Mouse (Mus musculus) kidney, embryonic 15.5 days (tissue): ENCODE results near the gene Rpl12. TPM values are rescaled to one million over a fixed set of nuclear protein-coding genes. Genes with fewer than 3 reads are reported as not detected.
A peak's percentile ranks its signal among the peaks of the same experiment; 100 is the strongest.
"Not testable (repeated sequence)": the region's sequence is repeated elsewhere in the genome, so short reads cannot be mapped to it uniquely, and the experiment has no call there.

Source experiments
- ATAC-seq: fragments of 200-750 bp; cut with Nextera tagmentation; replicated peaks from 2 replicates; pipeline ENCODE4 v1.8.0; 2017; ENCODE audit warnings: moderate TSS enrichment; ENCODE audit not compliant: low FRiP score
- H3K27ac ChIP-seq: fragments of 300-500 bp; sonication (generic); 2 replicates; pipeline ENCODE4 v1.5.1; 2015; ENCODE audit warnings: mild to moderate bottlenecking, inconsistent platforms
- H3K27me3 ChIP-seq: fragments of 300-500 bp; sonication (generic); 2 replicates; pipeline ENCODE4 v1.6.1; 2015; ENCODE audit warnings: inconsistent platforms
- H3K36me3 ChIP-seq: fragments of 300-500 bp; sonication (generic); 2 replicates; pipeline ENCODE4 v1.6.1; 2015; ENCODE audit warnings: inconsistent platforms
- H3K4me1 ChIP-seq: fragments of 300-500 bp; sonication (generic); 2 replicates; pipeline ENCODE4 v1.6.1; 2015; ENCODE audit warnings: inconsistent platforms
- H3K4me2 ChIP-seq: fragments of 300-500 bp; sonication (generic); 2 replicates; pipeline ENCODE4 v1.6.1; 2015; ENCODE audit warnings: moderate library complexity, mild to moderate bottlenecking, inconsistent platforms
- H3K4me3 ChIP-seq: fragments of 300-500 bp; sonication (generic); replicated peaks from 2 replicates; pipeline ENCODE4 v1.5.1; 2015; ENCODE audit warnings: mild to moderate bottlenecking, inconsistent platforms
- H3K9ac ChIP-seq: fragments of 300-500 bp; sonication (generic); 2 replicates; pipeline ENCODE4 v1.6.1; 2015; ENCODE audit warnings: mild to moderate bottlenecking, inconsistent platforms
- H3K9me3 ChIP-seq: fragments of 300-500 bp; sonication (generic); replicated peaks from 2 replicates; pipeline ENCODE4 v1.6.1; 2016; ENCODE audit warnings: inconsistent platforms
- WGBS: fragments of 180-500 bp; shearing (Covaris S2); methylation state at CpG from one replicate; pipeline ENCODE4 v1.1.7; 2015; ENCODE audit warnings: mixed read lengths; 5-methylcytosine and 5-hydroxymethylcytosine counted together
- polyA plus RNA-seq: library from polyadenylated mRNA; unstranded; fragments of >200 nt; fragmentation: Nextera tagmentation; extraction: Ambion mirVana; gene quantifications from 2 replicates; pipeline ENCODE4 v1.2.1, GENCODE M21; 2015

Gene Rpl12
- polyA plus RNA-seq, 1 experiment from 2014 or later = 204 TPM

GRCm38 (mm10) chr2:32989376-32989775, 28.0 kb downstream of the Rpl12 start:
- Histone ChIP-seq H3K27ac (no peak overlapping the region), H3K4me3 (no peak overlapping the region), H3K4me1 (peaks cover 15% of the 10 kb centered on the region), H3K27me3 (no peaks in the 10 kb centered on the region), H3K36me3 (no peaks in the 10 kb centered on the region), H3K9me3 (no peaks in the 10 kb centered on the region), H3K9ac (no peak overlapping the region), H3K4me2 (no peak overlapping the region)
- ATAC-seq = no peak
- WGBS = 68% methylated on average over 3 of the region's 3 CpGs

- no peak overlapping the region for H3K4me2 ChIP-seq
- 59% methylated on average over 13 of the region's 13 CpGs for WGBS
- no peaks in the 10 kb centered on the region for H3K27me3 ChIP-seq
- no peaks in the 10 kb centered on the region for H3K9me3 ChIP-seq
- H3K4me1 ChIP-seq = peaks cover 22% of the 10 kb centered on the region
- no peak overlapping the region for H3K4me3 ChIP-seq
- H3K9ac ChIP-seq = no peak overlapping the region
- H3K36me3 ChIP-seq = no peaks in the 10 kb centered on the region
- ATAC-seq = no peak
- H3K27ac ChIP-seq = no peak overlapping the region
These were observed 28.9 kb downstream of the Rpl12 start for GRCm38 (mm10) chr2:32990167-32990832.

- Histone ChIP-seq H3K4me1 (peaks cover 23% of the 10 kb centered on the region), H3K4me3 (no peak overlapping the region), H3K9ac (no peak overlapping the region), H3K27ac (0 out of 2 replicates have a peak overlapping the region, but pooled peaks have one; percentile 9), H3K9me3 (no peaks in the 10 kb centered on the region), H3K36me3 (no peaks in the 10 kb centered on the region), H3K4me2 (no peak overlapping the region), H3K27me3 (no peaks in the 10 kb centered on the region)
- WGBS = 40% methylated on average over 6 of the region's 6 CpGs
- peak; percentile 69 for ATAC-seq
These were observed 30.8 kb downstream of the Rpl12 start for GRCm38 (mm10) chr2:32992130-32992529.

GRCm38 (mm10) chr2:32997081-32997480, 35.7 kb downstream of the Rpl12 start:
- ATAC-seq = no peak
- 86% methylated on average over 6 of the region's 6 CpGs for WGBS
- H3K36me3 ChIP-seq = no peaks in the 10 kb centered on the region

GRCm38 (mm10) chr2:32997792-32998191, 36.4 kb downstream of the Rpl12 start:
- no peaks in the 10 kb centered on the region for H3K27me3 ChIP-seq
- no peak overlapping the region for H3K4me2 ChIP-seq
- H3K4me3 ChIP-seq = no peak overlapping the region
- WGBS = 87% methylated on average over 4 of the region's 4 CpGs
- H3K36me3 ChIP-seq = no peaks in the 10 kb centered on the region
- H3K9me3 ChIP-seq = no peaks in the 10 kb centered on the region
- H3K27ac ChIP-seq = no peak overlapping the region
- 0 out of 2 replicates have a peak, but pooled peaks cover 8% of the 10 kb centered on the region for H3K4me1 ChIP-seq
- no peak overlapping the region for H3K9ac ChIP-seq
- ATAC-seq = no peak

More at GRCm38 (mm10) chr2:32997081-32997480, 35.7 kb downstream of the Rpl12 start:
- no peak overlapping the region for H3K27ac ChIP-seq
- no peaks in the 10 kb centered on the region for H3K27me3 ChIP-seq
- no peak overlapping the region for H3K4me3 ChIP-seq
- no peak overlapping the region for H3K4me2 ChIP-seq
- H3K4me1 ChIP-seq = peaks cover 14% of the 10 kb centered on the region
- H3K9ac ChIP-seq = no peak overlapping the region
- no peaks in the 10 kb centered on the region for H3K9me3 ChIP-seq

GRCm38 (mm10) chr2:32999752-33000151, 38.4 kb downstream of the Rpl12 start:
- H3K27me3 ChIP-seq = no peaks in the 10 kb centered on the region
- no peaks in the 10 kb centered on the region for H3K36me3 ChIP-seq
- 0 out of 2 replicates have a peak, but pooled peaks cover 7% of the 10 kb centered on the region for H3K4me1 ChIP-seq
- no peak overlapping the region for H3K4me2 ChIP-seq
- H3K9ac ChIP-seq = no peak overlapping the region
- no peak overlapping the region for H3K4me3 ChIP-seq
- 86% methylated on average over 2 of the region's 2 CpGs for WGBS
- no peak for ATAC-seq
- no peaks in the 10 kb centered on the region for H3K9me3 ChIP-seq
- no peak overlapping the region for H3K27ac ChIP-seq

GRCm38 (mm10) chr2:33002144-33002543, 40.8 kb downstream of the Rpl12 start:
- Histone ChIP-seq H3K27me3 (no peaks in the 10 kb centered on the region), H3K36me3 (0 out of 2 replicates have a peak, but pooled peaks cover 5% of the 10 kb centered on the region), H3K4me2 (no peak overlapping the region), H3K27ac (no peak overlapping the region), H3K9ac (no peak overlapping the region), H3K9me3 (no peaks in the 10 kb centered on the region), H3K4me1 (no peaks in the 10 kb centered on the region), H3K4me3 (no peak overlapping the region)
- 90% methylated on average over 7 of the region's 7 CpGs for WGBS
- ATAC-seq = no peak

- H3K27ac ChIP-seq = no peak overlapping the region
- no peaks in the 10 kb centered on the region for H3K4me1 ChIP-seq
- WGBS = 78% methylated on average over 5 of the region's 5 CpGs
- no peak overlapping the region for H3K9ac ChIP-seq
- no peak overlapping the region for H3K4me2 ChIP-seq
- 0 out of 2 replicates have a peak, but pooled peaks cover 5% of the 10 kb centered on the region for H3K36me3 ChIP-seq
- no peak for ATAC-seq
- no peaks in the 10 kb centered on the region for H3K9me3 ChIP-seq
- no peak overlapping the region for H3K4me3 ChIP-seq
- no peaks in the 10 kb centered on the region for H3K27me3 ChIP-seq
These were observed 43.7 kb downstream of the Rpl12 start for GRCm38 (mm10) chr2:33005041-33005440.

- not testable (repeated sequence) for H3K4me1 ChIP-seq, H3K36me3 ChIP-seq, H3K27me3 ChIP-seq, H3K9me3 ChIP-seq, H3K4me2 ChIP-seq, H3K9ac ChIP-seq, ATAC-seq, H3K4me3 ChIP-seq, H3K27ac ChIP-seq
- 87% methylated on average over 4 of the region's 4 CpGs for WGBS
These were observed 47.7 kb downstream of the Rpl12 start for GRCm38 (mm10) chr2:33009055-33009454.

GRCm38 (mm10) chr2:33014877-33015276, 53.5 kb downstream of the Rpl12 start:
- ATAC-seq = no peak
- no peaks in the 10 kb centered on the region for H3K4me1 ChIP-seq
- H3K36me3 ChIP-seq = no peaks in the 10 kb centered on the region
- no peak overlapping the region for H3K4me3 ChIP-seq
- no peaks in the 10 kb centered on the region for H3K27me3 ChIP-seq
- H3K9me3 ChIP-seq = no peaks in the 10 kb centered on the region
- no peak overlapping the region for H3K9ac ChIP-seq
- H3K4me2 ChIP-seq = no peak overlapping the region
- H3K27ac ChIP-seq = no peak overlapping the region
- 92% methylated on average over 5 of the region's 5 CpGs for WGBS
